Mouse (Mus musculus): ENCODE data around the gene Cpt1b.

DNA sequence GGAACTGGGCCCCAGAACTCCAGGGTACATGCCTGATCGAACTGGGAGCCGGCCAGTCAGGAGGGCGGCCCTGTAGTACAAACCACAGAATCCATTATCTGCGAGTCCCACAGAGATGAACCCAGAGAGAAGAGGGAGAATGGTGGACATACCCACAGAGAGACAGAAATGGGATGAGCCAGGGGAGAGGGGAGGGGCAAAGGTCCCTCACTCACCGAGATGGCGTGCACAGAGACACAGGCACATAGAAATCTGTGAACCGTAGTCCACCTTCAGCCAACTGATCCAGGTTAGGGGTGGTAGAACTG, 49.6 kb upstream of the Cpt1b start:
- TF ChIP-seq GATA1 (IDR thresholded peaks at IDR 0.05; ENCODE audit: low read length) = no peak
- TF ChIP-seq TAL1 (IDR thresholded peaks at IDR 0.05; ENCODE audit: low read length) = no peak

All from erythroblast, embryonic 14.5 days (primary cell).